Mouse (Mus musculus): ENCODE results near the gene Tns1.

DNA sequence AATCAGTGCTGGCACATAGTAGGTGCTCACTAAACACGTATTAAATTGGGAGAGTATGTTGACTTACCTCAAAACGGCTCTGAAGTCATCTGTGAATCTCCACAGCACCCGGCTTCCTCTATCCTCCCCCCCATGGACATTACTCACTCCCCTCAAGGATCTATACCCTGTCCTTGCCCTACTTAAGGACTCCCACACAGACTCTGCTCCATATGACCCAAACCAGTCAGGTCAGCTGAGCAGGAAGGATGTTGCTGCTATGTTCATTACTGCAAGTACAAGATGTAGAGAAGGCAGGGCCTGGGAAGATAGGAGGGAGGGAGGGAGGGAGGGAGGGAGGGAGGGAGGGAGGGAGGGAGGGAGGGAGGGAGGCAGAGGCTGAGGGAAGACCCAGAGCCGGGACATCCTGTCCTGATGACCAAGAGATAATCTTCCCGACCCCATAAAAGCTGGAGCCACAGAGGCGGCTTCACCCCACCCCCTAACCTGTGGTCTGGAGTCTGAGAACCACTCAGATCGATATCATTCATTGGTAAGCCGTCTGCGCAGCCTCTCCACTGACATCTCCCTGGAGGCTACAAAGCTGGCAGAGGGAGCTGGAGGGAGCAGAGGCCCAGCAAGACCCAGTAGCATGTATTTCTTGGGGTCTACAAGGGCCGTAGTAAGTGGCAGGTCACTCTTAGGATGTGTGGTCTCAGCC, 219.0 kb downstream of the Tns1 start:
- TF ChIP-seq POLR2A (IDR thresholded peaks at IDR 0.05; ENCODE audit: borderline replicate concordance, low read depth, low read length), result no peak
- no peak for TF ChIP-seq CTCF (IDR thresholded peaks at IDR 0.05; ENCODE audit: low read depth, low read length)

Measured in bone marrow macrophage, adult 2 months (primary cell).